Mouse (Mus musculus) embryonic facial prominence, embryonic 10.5 days (tissue): Measurements from ENCODE around the gene Chrd. TPM values are rescaled to one million over a fixed set of nuclear protein-coding genes. Genes with fewer than 3 reads are reported as not detected.

Experiments
- DNase-seq: peaks from one replicate; pipeline ENCODE4 v3.0.0-alpha.2; 2017; ENCODE audit warnings: low spot score
- H3K27ac ChIP-seq: fragments of 300-500 bp; sonication (generic); replicated peaks from 2 replicates; pipeline ENCODE4 v1.5.1; 2016; ENCODE audit warnings: mild to moderate bottlenecking
- H3K27me3 ChIP-seq: fragments of 300-500 bp; sonication (generic); replicated peaks from 2 replicates; pipeline ENCODE4 v1.6.1; 2016; ENCODE audit warnings: low read depth, mild to moderate bottlenecking; ENCODE audit not compliant: poor library complexity, severe bottlenecking
- H3K36me3 ChIP-seq: fragments of 300-500 bp; sonication (generic); replicated peaks from 2 replicates; pipeline ENCODE4 v1.6.1; 2016; ENCODE audit warnings: mild to moderate bottlenecking, moderate library complexity
- H3K4me1 ChIP-seq: fragments of 300-500 bp; sonication (generic); 2 replicates; pipeline ENCODE4 v1.6.1; 2016
- H3K4me3 ChIP-seq: fragments of 300-500 bp; sonication (generic); 2 replicates; pipeline ENCODE4 v1.5.1; 2016; ENCODE audit warnings: mild to moderate bottlenecking, moderate library complexity
- H3K9me3 ChIP-seq: fragments of 300-500 bp; sonication (generic); 2 replicates; pipeline ENCODE4 v1.6.1; 2016; ENCODE audit warnings: mild to moderate bottlenecking
- WGBS: fragments of 180-500 bp; shearing (Covaris S2); methylation state at CpG from one replicate; pipeline ENCODE4 v1.1.7; 2016; 5-methylcytosine and 5-hydroxymethylcytosine counted together
- polyA plus RNA-seq: library from polyadenylated mRNA; unstranded; fragments of >200 nt; fragmentation: Nextera tagmentation; extraction: Ambion mirVana; gene quantifications from 2 replicates; pipeline ENCODE4 v1.2.1, GENCODE M21; 2016

Gene Chrd
- polyA plus RNA-seq, 1 experiment from 2014 or later = 1.4 TPM

- peaks cover 20% of the 10 kb centered on the region for H3K4me1 ChIP-seq
- 80% methylated on average over 7 of the region's 7 CpGs for WGBS
- no peak for DNase-seq
- no peaks in the 10 kb centered on the region for H3K9me3 ChIP-seq
- H3K27ac ChIP-seq = no peak overlapping the region
- H3K27me3 ChIP-seq = peaks cover 9% of the 10 kb centered on the region; the same call in 1 of the 2 replicates
- H3K36me3 ChIP-seq = peaks cover 24% of the 10 kb centered on the region
- no peak overlapping the region for H3K4me3 ChIP-seq
Measured at GRCm38 (mm10) chr16:20725321-20725720, 7.6 kb upstream of the Chrd start.

GRCm38 (mm10) chr16:20725750-20726149, 7.2 kb upstream of the Chrd start:
- Histone ChIP-seq H3K36me3 (peaks cover 20% of the 10 kb centered on the region), H3K27me3 (peaks cover 13% of the 10 kb centered on the region), H3K4me3 (no peak overlapping the region), H3K27ac (no peak overlapping the region), H3K4me1 (peaks cover 24% of the 10 kb centered on the region), H3K9me3 (no peaks in the 10 kb centered on the region)
- no peak for DNase-seq
- 84% methylated on average over 4 of the region's 4 CpGs for WGBS

GRCm38 (mm10) chr16:20726384-20726783, 6.5 kb upstream of the Chrd start:
- Histone ChIP-seq H3K4me3 (no peak overlapping the region), H3K9me3 (no peaks in the 10 kb centered on the region), H3K4me1 (peaks cover 24% of the 10 kb centered on the region), H3K27ac (no peak overlapping the region), H3K27me3 (peaks cover 14% of the 10 kb centered on the region), H3K36me3 (peaks cover 14% of the 10 kb centered on the region)
- 87% methylated on average over 1 of the region's 1 CpGs for WGBS
- no peak for DNase-seq

GRCm38 (mm10) chr16:20730293-20730711, 2.6 kb upstream of the Chrd start:
- H3K9me3 ChIP-seq = no peaks in the 10 kb centered on the region
- no peak for DNase-seq
- no peaks in the 10 kb centered on the region for H3K36me3 ChIP-seq
- H3K4me1 ChIP-seq = peaks cover 41% of the 10 kb centered on the region
- H3K27me3 ChIP-seq = peaks cover 48% of the 10 kb centered on the region
- no peak overlapping the region; the same call in 1 of the 2 replicates for H3K27ac ChIP-seq
- H3K4me3 ChIP-seq = peak overlapping the region; percentile 9; the same call in 1 of the 2 replicates
- WGBS = 35% methylated on average over 5 of the region's 5 CpGs

GRCm38 (mm10) chr16:20731688-20732087, 1.2 kb upstream of the Chrd start:
- WGBS = 69% methylated on average over 5 of the region's 5 CpGs
- Histone ChIP-seq H3K4me1 (peaks cover 41% of the 10 kb centered on the region), H3K4me3 (peak overlapping the region; percentile 76; the same call in 1 of the 2 replicates), H3K27ac (peak overlapping the region; percentile 91; the same call in 1 of the 2 replicates), H3K36me3 (no peaks in the 10 kb centered on the region), H3K9me3 (no peaks in the 10 kb centered on the region), H3K27me3 (peaks cover 62% of the 10 kb centered on the region)
- no peak for DNase-seq

- H3K27ac ChIP-seq = peak overlapping the region; percentile 91
- peaks cover 41% of the 10 kb centered on the region for H3K4me1 ChIP-seq
- peak overlapping the region; percentile 76 for H3K4me3 ChIP-seq
- H3K27me3 ChIP-seq = peaks cover 69% of the 10 kb centered on the region
- peak; percentile 76 for DNase-seq
- H3K9me3 ChIP-seq = no peaks in the 10 kb centered on the region
- WGBS = under 1% methylated on average over 30 of the region's 30 CpGs
- H3K36me3 ChIP-seq = no peaks in the 10 kb centered on the region
Measured at GRCm38 (mm10) chr16:20732251-20732924, 539 bp upstream of the Chrd start.

- H3K27me3 ChIP-seq = peaks cover 80% of the 10 kb centered on the region
Measured at GRCm38 (mm10) chr16:20733731-20734730, 1.1 kb downstream of the Chrd start, which contains the start of gene Thpo. Gene Thpo, minus strand, starts transcription at chr16:20734511.

GRCm38 (mm10) chr16:20735651-20736050, 2.7 kb downstream of the Chrd start:
- Histone ChIP-seq H3K9me3 (no peaks in the 10 kb centered on the region), H3K27ac (no peak overlapping the region), H3K4me1 (peaks cover 29% of the 10 kb centered on the region), H3K27me3 (peaks cover 68% of the 10 kb centered on the region), H3K36me3 (no peaks in the 10 kb centered on the region), H3K4me3 (no peak overlapping the region)
- 80% methylated on average over 5 of the region's 5 CpGs for WGBS
- no peak for DNase-seq

More at GRCm38 (mm10) chr16:20733731-20734730, 1.1 kb downstream of the Chrd start, which contains the start of gene Thpo:
- peak; percentile 44 for DNase-seq
- Histone ChIP-seq H3K4me1 (peaks cover 41% of the 10 kb centered on the region), H3K9me3 (no peaks in the 10 kb centered on the region), H3K27ac (peak within 1 kb of the TSS; percentile 91), H3K4me3 (peak within 1 kb of the TSS; percentile 76), H3K36me3 (no peaks in the 10 kb centered on the region)
- WGBS = 2% methylated on average over 45 of the region's 45 CpGs

GRCm38 (mm10) chr16:20736168-20736567, 3.2 kb downstream of the Chrd start:
- Histone ChIP-seq H3K27me3 (peaks cover 67% of the 10 kb centered on the region), H3K27ac (no peak overlapping the region), H3K4me1 (peaks cover 29% of the 10 kb centered on the region), H3K9me3 (no peaks in the 10 kb centered on the region), H3K4me3 (no peak overlapping the region), H3K36me3 (no peaks in the 10 kb centered on the region)
- WGBS = 87% methylated on average over 7 of the region's 7 CpGs
- no peak for DNase-seq

GRCm38 (mm10) chr16:20736823-20737222, 3.9 kb downstream of the Chrd start:
- no peak for DNase-seq
- 81% methylated on average over 5 of the region's 5 CpGs for WGBS
- peaks cover 62% of the 10 kb centered on the region for H3K27me3 ChIP-seq
- no peak overlapping the region for H3K27ac ChIP-seq
- no peaks in the 10 kb centered on the region for H3K36me3 ChIP-seq
- no peaks in the 10 kb centered on the region for H3K9me3 ChIP-seq
- H3K4me3 ChIP-seq = no peak overlapping the region
- peaks cover 26% of the 10 kb centered on the region for H3K4me1 ChIP-seq

GRCm38 (mm10) chr16:20739845-20740244, 6.9 kb downstream of the Chrd start:
- WGBS = 90% methylated on average over 9 of the region's 9 CpGs
- Histone ChIP-seq H3K4me3 (no peak overlapping the region), H3K27ac (no peak overlapping the region), H3K9me3 (no peaks in the 10 kb centered on the region), H3K27me3 (peaks cover 36% of the 10 kb centered on the region), H3K4me1 (no peaks in the 10 kb centered on the region), H3K36me3 (no peaks in the 10 kb centered on the region)
- no peak for DNase-seq

- WGBS = 82% methylated on average over 6 of the region's 6 CpGs
Measured at GRCm38 (mm10) chr16:20746641-20747040, 13.7 kb downstream of the Chrd start.

More at GRCm38 (mm10) chr16:20746641-20747040, 13.7 kb downstream of the Chrd start:
- Histone ChIP-seq H3K9me3 (no peaks in the 10 kb centered on the region), H3K4me3 (no peak overlapping the region), H3K4me1 (no peaks in the 10 kb centered on the region), H3K27ac (no peak overlapping the region), H3K36me3 (no peaks in the 10 kb centered on the region), H3K27me3 (no peaks in the 10 kb centered on the region)
- no peak for DNase-seq
